Mouse (Mus musculus): ENCODE results near the gene Ttn. TPM values are rescaled to one million over a fixed set of nuclear protein-coding genes. Genes with fewer than 3 reads are reported as not detected.

Ttn gene
- polyA plus RNA-seq, 1 experiment from 2014 or later = 2.5 TPM

DNA sequence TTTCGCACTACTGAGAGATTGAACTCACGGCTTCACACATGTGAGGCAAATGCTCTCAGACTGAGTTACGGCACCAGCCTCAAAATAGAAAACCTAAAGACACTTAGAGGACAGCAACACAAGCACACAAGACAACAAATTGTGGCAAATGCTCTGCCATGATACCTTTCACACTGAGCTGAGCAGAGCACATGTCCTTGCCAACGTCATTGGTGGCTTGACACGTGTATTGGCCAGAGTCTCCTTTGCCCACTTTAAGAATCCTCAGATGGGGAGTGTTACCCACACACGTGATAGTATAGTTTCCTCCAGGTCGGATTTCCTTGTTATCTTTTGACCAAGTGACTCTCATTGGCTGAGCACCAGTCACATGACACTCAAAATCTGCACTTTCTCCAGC, 93.6 kb downstream of the Ttn start:
- no peak overlapping the region for H3K9ac ChIP-seq
- H3K4me1 ChIP-seq (replicated peaks) = no peaks in the 10 kb centered on the region
- H3K27me3 ChIP-seq = no peaks in the 10 kb centered on the region
- H3K9me3 ChIP-seq = no peaks in the 10 kb centered on the region
- WGBS = 91% methylated on average over 7 of the region's 7 CpGs
- no peaks in the 10 kb centered on the region for H3K36me3 ChIP-seq
- H3K27ac ChIP-seq = no peak overlapping the region
- no peak overlapping the region for H3K4me2 ChIP-seq
- no peak overlapping the region for H3K4me3 ChIP-seq
- no peak for ATAC-seq (ENCODE audit: low FRiP score)

DNA sequence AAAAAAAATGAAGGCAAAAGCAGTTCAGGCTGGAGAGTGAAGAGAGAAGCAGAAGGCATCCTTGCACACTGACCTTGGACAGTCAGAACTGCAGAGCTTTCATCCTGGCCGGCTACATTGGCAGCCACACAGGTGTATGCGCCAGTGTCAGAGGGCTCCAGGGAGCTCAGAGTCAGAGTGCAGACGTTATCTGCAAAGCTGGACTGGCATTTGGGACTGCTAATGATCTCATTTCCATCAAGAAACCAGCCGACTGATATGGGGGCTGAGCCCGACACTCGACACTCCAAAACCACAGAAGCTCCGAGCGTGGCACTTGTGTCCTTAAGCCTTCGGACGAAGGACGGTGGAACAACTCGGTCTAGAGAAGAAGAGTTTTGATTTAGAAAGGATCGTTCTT, 96.5 kb downstream of the Ttn start:
- H3K4me2 ChIP-seq = no peak overlapping the region
- 89% methylated on average over 13 of the region's 13 CpGs for WGBS
- H3K9ac ChIP-seq = no peak overlapping the region
- H3K36me3 ChIP-seq = no peaks in the 10 kb centered on the region
- H3K27me3 ChIP-seq = no peaks in the 10 kb centered on the region
- no peak overlapping the region for H3K4me3 ChIP-seq
- ATAC-seq (ENCODE audit: low FRiP score) = no peak
- no peaks in the 10 kb centered on the region for H3K9me3 ChIP-seq
- H3K4me1 ChIP-seq (replicated peaks) = no peaks in the 10 kb centered on the region
- H3K27ac ChIP-seq = no peak overlapping the region

DNA sequence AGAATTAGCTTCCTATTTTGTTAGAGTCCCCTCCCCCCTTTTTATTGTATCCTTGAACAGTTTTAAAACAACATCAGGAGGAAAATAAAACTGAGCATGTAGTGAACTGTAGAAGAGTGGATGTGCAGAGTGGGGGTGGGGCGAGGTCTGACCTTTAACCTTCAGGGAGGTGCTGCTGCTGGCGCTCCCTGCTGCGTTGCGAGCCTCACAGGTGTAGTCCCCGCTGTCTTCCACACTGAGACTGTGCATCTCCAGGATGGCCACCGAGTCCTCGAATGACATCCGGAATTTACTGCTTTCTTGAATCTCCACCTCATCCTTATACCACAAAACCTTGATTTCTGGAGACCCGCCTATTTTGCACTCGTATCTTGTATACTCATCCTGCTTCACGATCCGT, 100.9 kb downstream of the Ttn start:
- Histone ChIP-seq H3K27me3 (no peaks in the 10 kb centered on the region), H3K9ac (no peak overlapping the region), H3K4me1 (replicated peaks) (no peaks in the 10 kb centered on the region), H3K4me2 (no peak overlapping the region), H3K27ac (no peak overlapping the region), H3K36me3 (no peaks in the 10 kb centered on the region), H3K4me3 (no peak overlapping the region), H3K9me3 (no peaks in the 10 kb centered on the region)
- ATAC-seq (ENCODE audit: low FRiP score) = no peak
- 93% methylated on average over 12 of the region's 12 CpGs for WGBS

DNA sequence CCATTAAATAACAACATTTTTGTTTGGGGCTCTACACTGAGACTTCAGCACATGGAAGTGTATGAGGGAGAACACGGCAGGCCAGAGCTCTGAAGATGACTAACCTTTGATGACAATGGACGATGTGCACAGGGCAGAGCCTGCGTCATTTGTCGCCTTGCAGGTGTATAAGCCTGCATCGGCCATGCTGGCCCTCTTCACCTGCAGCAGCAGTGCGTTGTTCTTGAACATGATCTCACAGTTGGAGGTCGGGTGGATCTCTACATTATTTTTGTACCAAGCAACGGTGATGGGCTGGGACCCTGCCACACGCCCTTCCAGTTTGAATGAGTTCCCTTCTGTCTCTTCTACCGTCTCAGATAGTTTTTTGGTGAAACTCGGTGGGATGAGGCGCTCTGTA, 106.8 kb downstream of the Ttn start:
- H3K4me1 ChIP-seq (replicated peaks) = no peaks in the 10 kb centered on the region
- H3K27ac ChIP-seq = no peak overlapping the region
- H3K4me2 ChIP-seq = no peak overlapping the region
- no peaks in the 10 kb centered on the region for H3K9me3 ChIP-seq
- ATAC-seq (ENCODE audit: low FRiP score) = no peak
- H3K4me3 ChIP-seq = no peak overlapping the region
- WGBS = 93% methylated on average over 12 of the region's 12 CpGs
- no peaks in the 10 kb centered on the region for H3K27me3 ChIP-seq
- no peak overlapping the region for H3K9ac ChIP-seq
- H3K36me3 ChIP-seq = no peaks in the 10 kb centered on the region

DNA sequence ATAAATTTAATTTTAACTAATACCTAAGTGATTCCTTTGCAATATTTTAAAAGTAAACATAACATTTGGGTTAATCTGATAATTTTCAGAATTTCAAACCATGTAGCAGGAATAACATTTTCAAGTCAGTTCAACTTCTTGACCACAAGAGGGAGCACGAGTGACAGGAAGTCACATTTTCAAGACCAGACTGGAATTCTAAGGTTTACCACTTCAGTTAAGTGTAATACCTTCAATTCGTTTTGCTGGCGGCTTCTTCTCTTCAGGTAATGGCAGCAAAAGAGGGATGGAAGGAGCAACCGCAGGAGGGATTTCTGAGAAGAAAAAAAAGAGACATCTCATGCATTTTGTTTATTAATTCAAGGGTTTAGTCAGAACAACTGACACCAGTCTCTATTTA, 115.4 kb downstream of the Ttn start:
- H3K27ac ChIP-seq = no peak overlapping the region
- no peak for ATAC-seq (ENCODE audit: low FRiP score)
- H3K4me1 ChIP-seq (replicated peaks) = no peaks in the 10 kb centered on the region
- 35% methylated on average over 4 of the region's 4 CpGs for WGBS
- H3K27me3 ChIP-seq = no peaks in the 10 kb centered on the region
- no peak overlapping the region for H3K4me3 ChIP-seq
- no peaks in the 10 kb centered on the region for H3K9me3 ChIP-seq
- no peaks in the 10 kb centered on the region for H3K36me3 ChIP-seq
- no peak overlapping the region for H3K4me2 ChIP-seq
- no peak overlapping the region for H3K9ac ChIP-seq

GRCm38 (mm10) chr2:76865497-76865896, 116.8 kb downstream of the Ttn start:
- no peak for ATAC-seq (ENCODE audit: low FRiP score)
- Histone ChIP-seq H3K9ac (no peak overlapping the region), H3K27me3 (no peaks in the 10 kb centered on the region), H3K4me1 (replicated peaks) (no peaks in the 10 kb centered on the region), H3K27ac (no peak overlapping the region), H3K4me3 (no peak overlapping the region), H3K4me2 (no peak overlapping the region), H3K36me3 (no peaks in the 10 kb centered on the region), H3K9me3 (no peaks in the 10 kb centered on the region)
- WGBS = 90% methylated on average over 2 of the region's 2 CpGs

- no peak overlapping the region for H3K4me2 ChIP-seq
- H3K4me3 ChIP-seq = no peak overlapping the region
- no peak overlapping the region for H3K9ac ChIP-seq
- H3K27me3 ChIP-seq = no peaks in the 10 kb centered on the region
- no peak overlapping the region for H3K27ac ChIP-seq
- ATAC-seq (ENCODE audit: low FRiP score) = no peak
- no peaks in the 10 kb centered on the region for H3K9me3 ChIP-seq
- no peaks in the 10 kb centered on the region for H3K4me1 ChIP-seq (replicated peaks)
- H3K36me3 ChIP-seq = no peaks in the 10 kb centered on the region
Measured at GRCm38 (mm10) chr2:76861327-76861726, 121.0 kb downstream of the Ttn start.

- H3K27me3 ChIP-seq = no peaks in the 10 kb centered on the region
- H3K4me2 ChIP-seq = no peak overlapping the region
Measured at GRCm38 (mm10) chr2:76850066-76850465, 132.3 kb downstream of the Ttn start.

GRCm38 (mm10) chr2:76843162-76843561, 139.2 kb downstream of the Ttn start:
- H3K4me1 ChIP-seq (replicated peaks) = no peaks in the 10 kb centered on the region
- H3K4me3 ChIP-seq = no peak overlapping the region
- H3K4me2 ChIP-seq = no peak overlapping the region
- H3K9ac ChIP-seq = no peak overlapping the region
- no peaks in the 10 kb centered on the region for H3K36me3 ChIP-seq
- WGBS = 75% methylated on average over 1 of the region's 1 CpGs
- no peak for ATAC-seq (ENCODE audit: low FRiP score)
- no peaks in the 10 kb centered on the region for H3K27me3 ChIP-seq
- no peaks in the 10 kb centered on the region for H3K9me3 ChIP-seq
- no peak overlapping the region for H3K27ac ChIP-seq

More at GRCm38 (mm10) chr2:76850066-76850465, 132.3 kb downstream of the Ttn start:
- H3K36me3 ChIP-seq = no peaks in the 10 kb centered on the region
- H3K9me3 ChIP-seq = no peaks in the 10 kb centered on the region
- no peaks in the 10 kb centered on the region for H3K4me1 ChIP-seq (replicated peaks)
- no peak overlapping the region for H3K9ac ChIP-seq
- no peak overlapping the region for H3K4me3 ChIP-seq
- 91% methylated on average over 4 of the region's 4 CpGs for WGBS
- H3K27ac ChIP-seq = no peak overlapping the region
- no peak for ATAC-seq (ENCODE audit: low FRiP score)

GRCm38 (mm10) chr2:76820472-76820871, 161.9 kb downstream of the Ttn start:
- ATAC-seq (ENCODE audit: low FRiP score) = no peak
- no peak overlapping the region for H3K9ac ChIP-seq
- H3K27me3 ChIP-seq = no peaks in the 10 kb centered on the region
- H3K4me3 ChIP-seq = no peak overlapping the region
- no peaks in the 10 kb centered on the region for H3K36me3 ChIP-seq
- no peaks in the 10 kb centered on the region for H3K4me1 ChIP-seq (replicated peaks)
- no peak overlapping the region for H3K27ac ChIP-seq
- H3K4me2 ChIP-seq = no peak overlapping the region
- H3K9me3 ChIP-seq = no peaks in the 10 kb centered on the region

DNA sequence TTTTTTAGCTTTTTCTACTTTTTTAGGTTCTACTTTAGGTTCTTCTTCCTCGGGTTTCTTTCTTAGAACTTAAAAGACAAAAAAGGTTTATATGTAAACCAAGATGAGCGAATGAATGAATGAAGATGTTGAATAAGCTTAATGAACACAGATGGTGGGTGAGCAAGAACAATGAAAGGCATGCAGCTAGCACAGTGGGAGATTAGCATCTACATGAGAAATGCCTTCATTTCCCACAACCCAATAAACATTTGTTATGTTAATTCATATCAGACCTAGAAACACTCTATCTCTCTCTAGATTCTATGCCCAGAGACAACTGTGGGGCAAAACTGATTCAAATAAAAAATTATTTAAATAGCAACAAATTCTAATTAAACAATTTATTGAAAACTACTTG, 164.6 kb downstream of the Ttn start:
- WGBS = 12% methylated on average over 2 of the region's 2 CpGs
- no peak overlapping the region for H3K27ac ChIP-seq
- H3K27me3 ChIP-seq = no peaks in the 10 kb centered on the region
- no peak overlapping the region for H3K9ac ChIP-seq
- H3K4me1 ChIP-seq (replicated peaks) = no peaks in the 10 kb centered on the region
- H3K4me3 ChIP-seq = no peak overlapping the region
- H3K36me3 ChIP-seq = no peaks in the 10 kb centered on the region
- H3K9me3 ChIP-seq = no peaks in the 10 kb centered on the region
- H3K4me2 ChIP-seq = no peak overlapping the region
- no peak for ATAC-seq (ENCODE audit: low FRiP score)

DNA sequence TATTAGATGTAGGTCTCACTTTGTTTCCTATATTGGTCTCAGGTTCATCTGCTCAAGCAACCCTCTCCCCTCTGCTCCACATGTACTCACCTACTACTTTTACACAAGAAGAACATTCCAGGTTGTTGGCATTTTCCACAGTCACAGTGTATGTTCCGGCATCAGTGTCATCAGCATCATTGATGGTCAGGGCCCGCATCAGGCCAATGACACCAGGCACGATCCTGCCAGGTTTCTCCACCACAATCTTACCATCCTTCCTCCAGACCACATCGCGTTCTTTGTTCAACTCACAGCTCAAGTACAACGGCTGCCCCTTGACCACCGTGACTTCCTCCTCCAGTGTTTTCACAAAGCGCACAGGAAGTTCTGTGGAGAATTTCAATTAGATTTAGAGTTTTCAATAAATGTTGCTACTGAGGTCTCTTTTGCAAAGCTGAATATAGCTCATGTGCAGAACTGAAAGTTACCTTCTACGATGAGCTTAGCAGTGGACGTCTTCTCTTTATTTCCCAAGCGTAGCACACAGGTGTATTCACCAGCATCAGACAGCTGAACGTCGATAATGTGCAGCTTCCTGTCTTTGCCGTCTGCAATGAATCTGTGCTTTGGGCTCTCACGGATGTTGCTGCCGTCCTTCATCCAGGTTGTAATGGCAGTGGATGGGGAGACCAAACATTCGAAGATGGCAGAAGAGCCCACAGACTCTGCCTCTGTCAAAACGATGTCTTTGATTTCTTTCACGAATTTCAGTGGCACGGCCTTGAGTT, 168.1 kb downstream of the Ttn start:
- H3K4me2 ChIP-seq = no peak overlapping the region
- no peak overlapping the region for H3K27ac ChIP-seq
- H3K9me3 ChIP-seq = no peaks in the 10 kb centered on the region
- no peak overlapping the region for H3K9ac ChIP-seq
- 93% methylated on average over 20 of the region's 20 CpGs for WGBS
- no peaks in the 10 kb centered on the region for H3K36me3 ChIP-seq
- no peaks in the 10 kb centered on the region for H3K27me3 ChIP-seq
- no peak overlapping the region for H3K4me3 ChIP-seq
- H3K4me1 ChIP-seq (replicated peaks) = no peaks in the 10 kb centered on the region
- no peak for ATAC-seq (ENCODE audit: low FRiP score)

DNA sequence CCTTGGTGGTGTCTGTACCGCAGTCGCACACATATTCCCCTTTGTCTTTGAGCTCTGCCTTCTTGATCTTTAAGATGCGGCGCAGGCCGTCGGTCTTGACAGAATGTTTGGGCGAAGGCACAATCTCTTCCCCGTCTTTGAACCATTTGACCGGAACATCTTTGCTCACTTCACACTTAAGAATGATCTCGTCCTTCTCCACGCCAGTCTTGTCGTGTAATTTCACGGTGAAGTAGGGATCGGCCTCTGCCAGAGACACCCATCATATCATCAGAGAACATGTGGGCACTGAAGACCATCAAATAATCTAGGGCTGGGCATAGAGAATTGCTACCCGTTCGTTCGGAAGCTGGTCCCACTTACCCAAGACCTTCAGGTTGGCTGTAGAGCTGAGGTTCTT, 171.2 kb downstream of the Ttn start:
- Histone ChIP-seq H3K9me3 (no peaks in the 10 kb centered on the region), H3K27ac (no peak overlapping the region)

More for the DNA sequence above, 171.2 kb downstream of the Ttn start:
- ATAC-seq (ENCODE audit: low FRiP score) = no peak
- H3K4me3 ChIP-seq = no peak overlapping the region
- no peaks in the 10 kb centered on the region for H3K36me3 ChIP-seq
- WGBS = 95% methylated on average over 17 of the region's 17 CpGs
- no peaks in the 10 kb centered on the region for H3K27me3 ChIP-seq
- no peak overlapping the region for H3K4me2 ChIP-seq
- no peak overlapping the region for H3K9ac ChIP-seq
- no peaks in the 10 kb centered on the region for H3K4me1 ChIP-seq (replicated peaks)
